Mouse (Mus musculus): ENCODE data around the gene Celf6.

GRCm38 (mm10) chr9:59605967-59606366 lies 28.2 kb downstream of the Celf6 start:
- no peak for TF ChIP-seq BHLHE40 (IDR thresholded peaks at IDR 0.05; ENCODE audit: low read depth, low read length)
- TF ChIP-seq USF2 (conservative IDR thresholded peaks at IDR 0.05; ENCODE audit: low read depth, low read length): no peak
- no peak for TF ChIP-seq POLR2A (IDR thresholded peaks at IDR 0.05; ENCODE audit: low read depth, low read length)
- TF ChIP-seq ZKSCAN1 (IDR thresholded peaks at IDR 0.05; ENCODE audit: borderline replicate concordance, low read depth, low read length): no peak
- TF ChIP-seq MYC (IDR thresholded peaks at IDR 0.05; ENCODE audit: low read depth, low read length): no peak
- no peak for TF ChIP-seq RCOR1 (conservative IDR thresholded peaks at IDR 0.05; ENCODE audit: low read depth, low read length)
- TF ChIP-seq TCF12 (IDR thresholded peaks at IDR 0.05; ENCODE audit: low read depth, low read length): no peak
- TF ChIP-seq CTCF (conservative IDR thresholded peaks at IDR 0.05 in 1 of 2, IDR thresholded peaks at IDR 0.05 in 1 of 2; ENCODE audit: low read depth in 2 of 2, low read length in 2 of 2): no peak
- no peak for TF ChIP-seq UBTF (IDR thresholded peaks at IDR 0.05; ENCODE audit: low read depth, low read length)
- no peak for TF ChIP-seq MEF2A (IDR thresholded peaks at IDR 0.05; ENCODE audit: borderline replicate concordance, low read depth, low read length)
- no peak for TF ChIP-seq GABPA (IDR thresholded peaks at IDR 0.05; ENCODE audit: insufficient replicate concordance, low read depth, low read length)
- no peak for TF ChIP-seq ZMIZ1 (IDR thresholded peaks at IDR 0.05; ENCODE audit: low read depth, low read length)
- TF ChIP-seq RAD21 (IDR thresholded peaks at IDR 0.05; ENCODE audit: low read depth, low read length): no peak
- no peak for TF ChIP-seq CHD2 (IDR thresholded peaks at IDR 0.05; ENCODE audit: low read length)

Measured in CH12.LX (cell line).